Mouse (Mus musculus): ENCODE measurements at regions not wholly inside any gene's neighbourhood (a gene's known extent, or its start where the extent isn't known, plus 50 kb on each side); places are given as distances from the start of the nearest gene placed in this dataset.

DNA sequence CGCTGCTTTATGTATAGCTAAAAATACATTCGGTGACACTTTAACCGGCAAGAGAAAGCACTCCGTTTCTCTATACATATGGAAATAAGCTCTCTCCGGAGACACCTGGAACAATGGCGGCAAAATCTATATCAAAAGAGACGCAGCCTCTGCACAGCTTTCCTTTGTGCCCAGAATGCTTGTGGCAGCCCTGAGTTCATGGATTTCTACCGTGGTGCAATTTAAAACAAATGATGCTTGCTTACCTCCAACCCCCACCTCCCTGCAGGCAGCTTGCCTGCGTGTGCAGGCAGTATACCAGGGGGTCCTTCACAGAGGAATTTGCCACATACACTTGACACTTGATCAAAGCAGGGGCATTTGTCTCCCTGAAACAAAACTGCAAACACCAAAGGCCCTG, 171.3 kb downstream of the Efnb2 start:
- no peak for TF ChIP-seq CTCF (IDR thresholded peaks at IDR 0.05)
- no peak for TF ChIP-seq EP300 (IDR thresholded peaks at IDR 0.05)

Data from lung, postnatal 0 days (tissue).